Mouse (Mus musculus): ENCODE data around the gene Dbx1.

The Dbx1 gene

GRCm38 (mm10) chr7:49636491-49637115 lies at the start of gene Dbx1:
Dbx1 (minus strand) TSS chr7:49636849.
- DNase-seq: no peak

GRCm38 (mm10) chr7:49678826-49679377 lies 42.3 kb upstream of the Dbx1 start:
- no peak for DNase-seq

- DNase-seq: no peak
These were observed 41.6 kb upstream of the Dbx1 start for GRCm38 (mm10) chr7:49678100-49678825.

- no peak for DNase-seq
These were observed 40.5 kb upstream of the Dbx1 start for GRCm38 (mm10) chr7:49677166-49677565.

DNA sequence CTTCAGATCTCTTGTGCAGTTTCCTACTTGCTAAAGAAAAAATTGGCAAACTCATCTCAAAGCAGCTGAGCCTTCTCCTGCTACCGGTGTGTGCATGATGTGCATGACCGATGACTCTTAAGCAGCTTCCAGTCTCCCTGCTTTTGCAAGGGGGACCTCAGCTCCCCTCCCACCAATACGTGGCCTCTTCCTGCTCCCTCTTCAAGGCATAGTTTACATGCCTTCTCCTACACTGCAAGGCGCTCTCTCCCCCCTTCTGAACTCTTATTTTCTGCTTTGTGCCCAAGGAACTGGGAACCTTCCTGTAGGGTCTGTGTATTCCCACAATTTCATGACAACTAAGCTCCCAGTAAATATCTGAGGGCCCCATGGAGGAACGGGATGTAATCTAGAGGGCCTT lies 40.0 kb upstream of the Dbx1 start:
- no peak for DNase-seq

GRCm38 (mm10) chr7:49668260-49668857 lies 31.7 kb upstream of the Dbx1 start:
- DNase-seq: no peak

- no peak for DNase-seq
These were observed 26.9 kb upstream of the Dbx1 start for GRCm38 (mm10) chr7:49663575-49663974.

DNA sequence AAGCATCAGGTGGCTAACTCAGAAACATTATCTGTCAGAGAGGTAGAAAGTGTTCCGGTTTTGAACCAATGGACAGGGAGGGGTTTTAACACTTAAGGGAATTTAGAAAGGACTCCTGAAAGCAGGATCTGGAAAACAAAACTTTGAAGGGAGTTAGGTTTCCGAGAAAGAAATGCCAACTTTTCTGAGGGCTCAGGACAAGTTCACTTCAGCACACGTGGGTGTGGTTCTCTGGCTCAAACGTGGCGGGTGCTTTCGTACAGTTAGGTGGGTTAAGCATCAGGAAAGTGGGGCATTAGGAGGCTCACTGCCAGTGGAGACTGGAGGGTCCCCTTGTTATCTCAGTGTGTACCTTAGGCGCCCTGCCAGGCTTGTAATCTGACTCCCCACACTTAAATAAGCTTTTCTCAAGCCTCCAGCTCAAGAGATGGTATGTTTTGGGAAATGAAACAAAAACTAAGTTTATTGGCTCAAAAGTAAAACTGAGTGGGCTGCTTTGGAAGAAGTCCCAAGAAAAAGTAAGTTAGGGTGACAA lies 25.9 kb upstream of the Dbx1 start:
- DNase-seq: no peak

- no peak for DNase-seq
These were observed 25.3 kb upstream of the Dbx1 start for GRCm38 (mm10) chr7:49661811-49662491.

DNA sequence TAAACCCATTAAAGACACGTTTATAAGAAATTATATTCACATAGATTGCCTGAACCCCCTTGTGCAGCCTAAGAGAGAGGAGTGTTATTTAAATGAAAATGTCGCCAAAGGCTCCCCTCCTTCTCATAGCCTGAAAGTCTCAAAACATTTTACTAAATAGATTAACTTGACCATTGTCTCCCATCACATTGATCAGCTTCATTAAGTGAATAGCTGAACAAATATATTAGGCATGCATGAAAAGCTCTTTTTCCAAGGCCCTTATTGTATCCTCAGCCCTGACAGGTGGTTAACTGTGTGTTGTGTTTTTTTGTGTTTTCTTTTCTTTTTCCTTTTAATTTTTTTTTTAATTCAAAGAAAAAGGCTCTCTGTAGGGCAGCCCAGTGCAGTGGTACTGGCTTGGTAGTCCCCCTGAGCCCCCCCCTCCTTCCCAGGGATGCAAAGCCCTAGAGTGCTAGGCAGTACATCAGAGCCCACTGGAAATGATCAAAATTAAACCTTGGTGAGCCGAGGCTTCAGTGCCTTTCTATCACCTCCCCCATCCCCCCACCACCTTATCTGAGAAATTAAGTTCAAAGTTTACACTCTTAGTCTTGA lies 4.2 kb upstream of the Dbx1 start:
- no peak for DNase-seq

DNA sequence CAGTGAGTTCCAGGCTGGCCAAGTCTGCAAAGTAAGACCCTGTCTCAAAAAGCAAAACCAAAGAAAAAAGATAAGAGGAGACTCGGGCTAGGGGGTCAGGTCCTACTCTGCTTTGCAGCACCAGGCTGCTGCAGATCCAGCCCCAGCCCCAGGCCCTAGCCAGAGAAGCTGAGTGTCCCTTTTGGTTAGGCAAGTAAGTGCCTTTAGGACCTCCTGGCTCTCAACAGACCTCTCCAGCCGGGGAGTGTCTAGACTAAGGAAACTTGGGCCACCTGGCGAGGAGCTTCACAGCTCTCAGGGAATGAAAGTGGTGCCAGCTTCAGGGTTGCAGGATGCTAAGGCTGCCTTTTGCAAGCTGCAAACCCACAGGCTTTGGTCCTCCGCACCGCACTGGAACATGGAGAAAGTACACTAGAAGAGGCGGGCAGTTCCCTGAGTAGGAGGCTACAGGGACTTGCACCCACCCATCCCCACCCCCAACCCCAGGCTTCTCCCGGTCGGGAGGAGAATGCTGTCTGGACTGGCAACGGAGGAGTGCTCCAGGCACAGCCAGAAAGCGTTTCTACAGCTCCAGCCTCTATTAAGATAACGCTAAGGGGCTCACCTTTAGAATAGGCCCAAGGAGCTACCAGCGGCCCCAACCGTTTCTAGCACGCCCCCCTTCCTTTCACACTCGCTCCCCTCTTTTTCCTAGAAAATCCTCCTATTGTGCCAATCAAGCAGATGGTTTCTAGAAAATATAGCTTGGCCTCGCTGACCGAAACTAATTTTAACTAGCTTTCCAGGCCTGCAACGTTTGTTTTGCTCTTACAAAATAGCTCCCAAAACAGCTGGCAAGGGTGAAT lies 3.4 kb upstream of the Dbx1 start:
- DNase-seq: no peak

DNA sequence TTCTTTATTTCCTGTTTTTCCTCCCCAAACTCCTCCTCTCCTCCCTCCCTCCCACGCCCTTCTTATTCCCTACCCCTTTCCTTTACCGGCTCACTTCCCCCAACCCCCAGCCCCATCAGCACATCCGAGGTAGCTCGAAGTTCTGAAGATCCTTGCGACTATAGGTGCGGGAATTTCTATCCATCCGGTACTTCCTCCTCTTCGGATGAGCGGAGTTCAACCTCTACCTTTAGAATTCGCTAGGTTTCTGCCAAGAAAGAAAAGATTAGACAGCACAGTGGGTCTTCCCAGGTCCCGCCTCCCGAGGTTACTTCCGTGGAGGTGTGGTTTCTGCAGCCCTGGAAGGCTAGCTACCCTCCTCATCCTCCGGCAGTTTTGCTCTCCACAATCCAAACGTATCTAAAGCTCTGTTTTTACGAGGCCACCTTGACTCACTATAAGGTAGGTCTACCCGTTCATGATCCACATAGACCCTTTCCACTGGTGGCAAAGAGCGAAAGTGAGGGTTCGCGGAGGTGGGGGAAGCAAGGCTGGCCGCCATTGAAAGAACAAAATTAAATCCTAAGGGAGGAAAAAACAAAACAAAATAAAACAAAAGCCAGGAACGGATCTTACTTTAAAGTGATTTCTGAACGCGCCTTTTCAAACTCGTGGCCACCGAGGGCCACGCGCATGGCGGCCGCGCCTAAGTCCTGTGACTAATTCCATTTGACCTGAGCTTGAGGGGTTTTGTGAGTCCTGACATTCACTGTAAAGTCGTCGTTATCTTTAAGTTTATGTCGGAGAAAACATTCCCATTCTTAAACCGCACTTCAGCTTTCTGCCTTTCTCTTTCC lies 2.5 kb upstream of the Dbx1 start:
- DNase-seq: no peak

- no peak for DNase-seq
These were observed 1.4 kb upstream of the Dbx1 start for GRCm38 (mm10) chr7:49637851-49638663.

- no peak for DNase-seq
These were observed 632 bp upstream of the Dbx1 start for GRCm38 (mm10) chr7:49637281-49637680.

DNA sequence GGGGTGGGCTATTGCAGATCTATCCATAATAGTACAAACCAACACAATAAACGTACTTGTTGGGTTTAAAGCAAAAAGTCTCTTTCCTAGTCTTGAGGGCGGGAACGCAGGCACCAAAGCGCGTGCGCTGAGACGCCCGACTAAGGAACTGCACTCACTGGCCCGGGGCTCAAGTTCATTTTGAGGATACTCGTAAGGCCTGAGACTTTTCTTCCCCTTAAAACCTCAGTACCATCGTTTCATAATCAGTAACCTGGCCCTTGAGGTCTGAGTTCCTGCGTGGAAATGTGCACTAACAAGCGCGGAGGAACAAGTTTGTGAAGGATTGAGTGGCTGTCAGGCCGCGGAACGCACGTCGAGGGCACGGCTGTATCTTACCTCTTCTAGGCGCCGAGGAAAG lies 678 bp downstream of the Dbx1 start:
- DNase-seq: no peak

DNA sequence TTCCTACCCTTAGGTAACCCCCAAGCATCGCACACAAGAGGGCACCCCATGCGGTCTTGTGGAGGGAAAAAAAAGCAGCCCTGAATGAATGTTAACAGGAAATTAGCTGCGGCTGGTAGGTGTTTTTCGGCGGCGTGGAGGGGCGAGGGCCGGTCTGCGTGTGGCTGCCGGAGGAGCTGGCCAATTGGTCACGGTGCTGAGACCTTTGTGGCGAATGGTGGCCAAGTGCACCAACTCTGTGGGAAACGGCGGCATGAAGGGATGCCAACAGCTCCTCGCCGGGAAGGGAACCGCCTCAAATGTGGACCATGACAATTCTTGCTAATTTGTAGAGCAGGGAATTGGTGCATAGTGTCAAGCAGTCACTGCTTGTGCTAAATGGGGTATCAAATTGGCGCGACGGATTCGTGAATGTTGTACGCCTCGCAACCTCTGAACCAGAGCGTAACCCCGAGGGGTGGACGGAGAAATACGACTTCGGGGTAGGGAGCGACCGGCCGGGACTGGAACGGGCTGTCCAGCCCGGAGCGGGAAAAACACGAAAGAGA lies 1.5 kb downstream of the Dbx1 start:
- no peak for DNase-seq

GRCm38 (mm10) chr7:49634291-49635073 lies 2.2 kb downstream of the Dbx1 start:
- DNase-seq: no peak

DNA sequence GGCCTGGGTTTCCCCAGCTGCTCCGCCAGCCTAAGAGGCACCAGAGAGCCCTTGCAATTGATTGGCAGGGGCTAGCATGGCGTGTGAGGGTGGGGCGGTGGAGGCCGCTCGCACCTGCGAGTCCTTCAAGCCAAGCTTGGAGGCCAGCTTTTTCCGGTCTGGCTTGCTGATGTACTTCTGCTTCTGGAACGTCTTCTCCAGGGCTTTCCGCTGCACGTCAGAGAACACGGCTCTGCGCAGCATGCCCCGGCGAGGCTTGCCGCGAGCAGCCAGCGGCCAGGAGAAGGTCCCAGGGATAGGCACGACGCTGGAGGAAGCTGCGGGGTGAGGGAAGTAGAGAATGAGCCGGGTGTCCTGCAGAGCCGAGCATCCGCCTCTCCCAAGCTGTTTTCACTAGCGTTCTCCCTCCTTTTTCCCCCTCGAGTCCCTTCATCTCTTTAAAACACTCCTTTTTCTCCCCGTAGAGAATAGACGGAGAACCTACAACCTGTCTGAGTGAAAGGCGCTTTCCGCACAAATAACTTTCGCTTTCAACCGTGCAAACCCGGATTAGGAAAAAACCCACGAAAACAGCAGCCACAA lies 3.2 kb downstream of the Dbx1 start:
- DNase-seq: no peak

Measured in right cerebral cortex, postnatal 25 days (tissue).